Mouse (Mus musculus): ENCODE data around the gene Dpyd. TPM values are rescaled to one million over a fixed set of nuclear protein-coding genes. Genes with fewer than 3 reads are reported as not detected.

Dpyd gene
- polyA plus RNA-seq, 1 experiment from 2014 or later = 3.7 TPM

DNA sequence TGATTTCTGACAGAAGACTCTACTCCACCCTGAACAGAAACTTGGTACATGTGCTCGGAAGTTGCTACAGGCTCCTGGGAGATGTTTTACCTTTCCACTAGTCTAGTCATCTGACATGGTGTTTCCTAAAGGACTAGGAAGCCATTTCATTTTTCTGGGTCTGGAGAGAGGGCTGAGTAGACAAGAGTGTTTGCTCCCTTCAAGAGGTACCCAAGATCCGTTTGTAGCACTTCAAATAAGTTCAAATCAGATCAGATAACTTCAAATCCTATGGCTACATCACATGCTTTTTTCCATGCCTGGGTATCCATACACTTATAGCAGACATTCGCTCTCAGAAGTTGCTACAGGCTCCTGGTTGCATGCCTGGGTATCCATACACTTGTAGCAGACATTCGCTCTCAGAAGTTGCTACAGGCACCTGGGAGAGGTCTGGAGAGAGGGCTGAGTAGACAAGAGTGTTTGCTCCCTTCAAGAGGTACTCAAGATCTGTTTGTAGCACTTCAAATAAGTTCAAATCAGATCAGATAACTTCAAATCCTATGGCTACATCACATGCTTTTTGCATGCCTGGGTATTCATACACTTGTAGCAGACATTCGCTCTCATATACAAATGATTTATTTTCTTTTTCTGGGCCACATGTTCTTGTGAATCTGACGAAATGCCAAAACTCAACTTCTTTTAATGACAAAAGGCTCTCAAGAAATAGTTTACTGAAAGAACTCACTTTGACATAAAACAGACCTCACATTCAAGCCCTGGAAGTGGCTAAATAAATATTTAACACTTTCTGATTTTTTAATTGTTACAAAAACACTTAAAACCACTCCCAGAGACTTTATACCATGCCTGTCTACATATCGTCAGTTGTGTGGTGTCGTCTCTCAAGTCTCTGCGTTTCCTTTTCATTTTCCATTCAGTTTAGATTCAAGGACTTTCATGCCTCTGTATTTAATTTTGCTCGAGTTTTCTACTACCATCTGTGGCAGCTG is 307.5 kb downstream of the Dpyd start:
- no peaks in the 10 kb centered on the region for H3K4me1 ChIP-seq (ENCODE audit: insufficient read depth, low read length)
- no peak for ATAC-seq (ENCODE audit: low FRiP score, low TSS enrichment)
- no peak overlapping the region for H3K9ac ChIP-seq (replicated peaks; ENCODE audit: low read length)
- H3K27me3 ChIP-seq (ENCODE audit: insufficient read depth, low read length) = no peaks in the 10 kb centered on the region
- no peaks in the 10 kb centered on the region for H3K9me3 ChIP-seq (ENCODE audit: low read length)
- WGBS = 66% methylated on average over 10 of the region's 10 CpGs
- H3K4me3 ChIP-seq (ENCODE audit: low read length) = no peak overlapping the region
- no peak overlapping the region for H3K4me2 ChIP-seq (replicated peaks; ENCODE audit: low read depth, low read length)
- no peak overlapping the region for H3K27ac ChIP-seq (ENCODE audit: low read length)
- H3K36me3 ChIP-seq (ENCODE audit: insufficient read depth, low read length) = no peaks in the 10 kb centered on the region

DNA sequence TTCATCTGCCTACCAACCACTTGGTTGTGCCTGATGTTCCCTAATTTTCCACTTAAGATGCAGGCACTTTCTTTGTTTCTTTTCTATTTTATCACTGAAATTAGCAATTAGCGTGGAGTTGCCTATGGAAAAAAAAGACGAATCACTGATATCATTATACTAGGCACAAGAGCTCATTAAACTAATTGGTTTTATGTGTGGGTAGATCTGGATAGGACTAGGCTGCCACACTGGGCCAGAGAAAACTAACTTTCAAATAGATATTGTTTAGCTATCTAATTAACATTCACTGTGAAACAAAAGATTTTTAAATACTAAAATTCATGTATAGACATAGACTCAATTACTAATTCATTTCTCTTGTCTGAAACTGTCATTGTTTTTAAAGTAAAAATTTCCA is 313.9 kb downstream of the Dpyd start:
- no peak overlapping the region for H3K4me2 ChIP-seq (replicated peaks; ENCODE audit: low read depth, low read length)
- H3K4me3 ChIP-seq (ENCODE audit: low read length) = no peak overlapping the region
- H3K9me3 ChIP-seq (ENCODE audit: low read length) = no peaks in the 10 kb centered on the region
- H3K4me1 ChIP-seq (ENCODE audit: insufficient read depth, low read length) = no peaks in the 10 kb centered on the region
- H3K27ac ChIP-seq (ENCODE audit: low read length) = no peak overlapping the region
- no peaks in the 10 kb centered on the region for H3K27me3 ChIP-seq (ENCODE audit: insufficient read depth, low read length)
- WGBS = 84% methylated on average over 2 of the region's 2 CpGs
- H3K9ac ChIP-seq (replicated peaks; ENCODE audit: low read length) = no peak overlapping the region
- ATAC-seq (ENCODE audit: low FRiP score, low TSS enrichment) = no peak
- no peaks in the 10 kb centered on the region for H3K36me3 ChIP-seq (ENCODE audit: insufficient read depth, low read length)

DNA sequence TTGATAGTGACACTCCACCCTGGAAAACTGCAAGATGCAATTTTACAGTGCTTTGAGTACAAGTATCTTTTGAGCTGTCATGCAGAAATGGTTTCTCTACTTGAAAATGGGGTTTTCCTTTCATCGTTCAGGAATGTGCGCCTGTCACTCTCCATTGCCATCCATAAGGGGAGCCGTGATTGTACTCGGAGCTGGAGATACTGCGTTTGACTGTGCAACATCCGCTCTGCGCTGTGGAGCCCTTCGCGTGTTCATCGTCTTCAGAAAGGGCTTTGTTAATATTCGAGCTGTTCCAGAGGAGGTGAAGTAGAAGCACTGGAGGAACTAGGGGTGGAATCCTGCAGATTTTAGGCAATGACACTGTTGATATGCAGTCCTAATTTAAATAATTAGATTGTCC is 337.1 kb downstream of the Dpyd start:
- no peaks in the 10 kb centered on the region for H3K9me3 ChIP-seq (ENCODE audit: low read length)
- H3K4me1 ChIP-seq (ENCODE audit: insufficient read depth, low read length) = no peaks in the 10 kb centered on the region
- no peaks in the 10 kb centered on the region for H3K27me3 ChIP-seq (ENCODE audit: insufficient read depth, low read length)
- H3K36me3 ChIP-seq (ENCODE audit: insufficient read depth, low read length) = no peaks in the 10 kb centered on the region
- H3K4me2 ChIP-seq (replicated peaks; ENCODE audit: low read depth, low read length) = no peak overlapping the region
- ATAC-seq (ENCODE audit: low FRiP score, low TSS enrichment) = no peak
- WGBS = 90% methylated on average over 11 of the region's 11 CpGs
- H3K4me3 ChIP-seq (ENCODE audit: low read length) = no peak overlapping the region
- H3K27ac ChIP-seq (ENCODE audit: low read length) = no peak overlapping the region
- no peak overlapping the region for H3K9ac ChIP-seq (replicated peaks; ENCODE audit: low read length)

DNA sequence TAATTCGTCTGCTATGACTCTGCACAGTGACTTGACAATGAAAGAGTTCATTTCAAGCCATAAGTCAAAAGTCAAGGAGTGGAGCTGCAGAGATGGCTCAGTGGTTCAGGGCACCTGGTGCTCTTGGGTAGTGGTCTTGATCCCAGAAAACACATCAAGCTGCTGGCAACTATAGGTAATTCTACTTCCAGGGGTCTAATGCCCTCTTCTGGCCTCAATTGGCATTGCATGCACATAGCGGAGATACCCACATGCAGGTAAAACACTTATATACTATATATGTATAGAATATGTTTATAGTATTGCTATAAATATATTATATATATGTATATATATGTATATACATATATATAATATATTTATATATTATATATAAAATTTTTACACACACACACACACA is 429.4 kb downstream of the Dpyd start:
- no peak overlapping the region for H3K4me3 ChIP-seq (ENCODE audit: low read length)
- 95% methylated on average over 2 of the region's 2 CpGs for WGBS
- no peaks in the 10 kb centered on the region for H3K4me1 ChIP-seq (ENCODE audit: insufficient read depth, low read length)
- ATAC-seq (ENCODE audit: low FRiP score, low TSS enrichment) = no peak
- no peaks in the 10 kb centered on the region for H3K9me3 ChIP-seq (ENCODE audit: low read length)
- H3K4me2 ChIP-seq (replicated peaks; ENCODE audit: low read depth, low read length) = no peak overlapping the region
- no peak overlapping the region for H3K9ac ChIP-seq (replicated peaks; ENCODE audit: low read length)
- no peaks in the 10 kb centered on the region for H3K36me3 ChIP-seq (ENCODE audit: insufficient read depth, low read length)
- no peak overlapping the region for H3K27ac ChIP-seq (ENCODE audit: low read length)
- no peaks in the 10 kb centered on the region for H3K27me3 ChIP-seq (ENCODE audit: insufficient read depth, low read length)

DNA sequence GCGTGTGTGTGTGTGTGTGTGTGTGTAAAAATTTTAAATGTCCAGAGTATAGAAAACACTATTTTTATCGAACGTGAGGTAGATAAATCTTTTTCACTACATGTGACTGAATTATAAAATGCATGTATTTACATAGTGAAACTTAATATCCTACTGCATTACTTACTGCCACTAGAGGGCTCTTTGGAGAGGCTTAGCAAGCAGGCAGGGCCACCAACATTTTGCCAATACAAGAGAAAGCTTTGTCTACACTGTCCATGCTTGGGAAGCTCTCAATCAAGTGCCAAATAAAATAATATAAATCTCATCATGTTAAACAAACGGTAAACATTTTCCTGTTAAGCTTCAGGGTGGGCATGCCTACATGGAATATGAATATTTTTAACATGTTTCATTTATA is 429.9 kb downstream of the Dpyd start:
- no peaks in the 10 kb centered on the region for H3K4me1 ChIP-seq (ENCODE audit: insufficient read depth, low read length)
- H3K27me3 ChIP-seq (ENCODE audit: insufficient read depth, low read length) = no peaks in the 10 kb centered on the region
- H3K9ac ChIP-seq (replicated peaks; ENCODE audit: low read length) = no peak overlapping the region
- WGBS = 79% methylated on average over 4 of the region's 4 CpGs
- no peak for ATAC-seq (ENCODE audit: low FRiP score, low TSS enrichment)
- no peak overlapping the region for H3K4me3 ChIP-seq (ENCODE audit: low read length)
- no peak overlapping the region for H3K4me2 ChIP-seq (replicated peaks; ENCODE audit: low read depth, low read length)
- no peak overlapping the region for H3K27ac ChIP-seq (ENCODE audit: low read length)
- no peaks in the 10 kb centered on the region for H3K9me3 ChIP-seq (ENCODE audit: low read length)
- H3K36me3 ChIP-seq (ENCODE audit: insufficient read depth, low read length) = no peaks in the 10 kb centered on the region

DNA sequence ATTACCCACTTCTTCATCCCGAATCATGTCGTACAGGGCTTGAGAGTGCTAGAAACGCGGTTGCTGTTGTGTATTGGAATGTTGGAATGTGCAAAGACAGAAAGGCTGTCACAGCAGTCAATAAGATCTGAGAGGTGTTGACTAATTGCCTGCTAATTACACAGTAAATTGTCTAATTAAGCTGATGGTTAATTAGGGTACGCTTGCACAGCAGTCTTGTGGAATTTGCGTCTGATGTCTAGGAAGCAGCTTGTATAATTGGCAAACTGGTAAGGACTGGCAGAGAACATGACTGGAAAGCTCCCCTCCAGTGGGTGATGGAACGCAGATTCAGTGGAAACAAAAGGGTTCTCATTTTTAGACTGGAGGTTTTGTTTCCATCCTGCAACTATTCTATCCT is 459.3 kb downstream of the Dpyd start:
- Histone ChIP-seq H3K4me2 (replicated peaks; ENCODE audit: low read depth, low read length) (no peak overlapping the region), H3K9me3 (ENCODE audit: low read length) (no peaks in the 10 kb centered on the region), H3K27ac (ENCODE audit: low read length) (no peak overlapping the region), H3K9ac (replicated peaks; ENCODE audit: low read length) (no peak overlapping the region), H3K4me1 (ENCODE audit: insufficient read depth, low read length) (no peaks in the 10 kb centered on the region), H3K36me3 (ENCODE audit: insufficient read depth, low read length) (no peaks in the 10 kb centered on the region), H3K27me3 (ENCODE audit: insufficient read depth, low read length) (no peaks in the 10 kb centered on the region), H3K4me3 (ENCODE audit: low read length) (no peak overlapping the region)
- ATAC-seq (ENCODE audit: low FRiP score, low TSS enrichment) = no peak
- 71% methylated on average over 7 of the region's 7 CpGs for WGBS

DNA sequence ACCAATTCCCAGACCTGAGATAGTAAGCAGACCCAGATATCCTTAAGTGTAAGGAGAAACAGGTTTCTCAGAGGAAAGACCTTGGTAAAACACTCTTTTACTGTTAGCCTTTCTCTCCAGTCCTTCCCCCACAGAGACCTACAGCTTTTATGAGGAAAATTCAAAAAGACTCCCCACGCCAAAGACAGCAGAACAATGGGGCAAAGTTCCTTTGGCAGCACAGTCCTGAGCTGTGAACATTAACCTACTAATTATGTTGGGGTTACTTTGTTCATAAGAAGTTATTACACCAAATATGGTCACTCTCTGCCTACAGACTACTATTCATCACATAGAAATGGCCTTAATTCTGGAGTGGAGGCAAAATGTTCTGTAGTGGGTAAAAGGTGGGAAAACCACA is 480.7 kb downstream of the Dpyd start:
- Histone ChIP-seq H3K27me3 (ENCODE audit: insufficient read depth, low read length) (no peaks in the 10 kb centered on the region), H3K36me3 (ENCODE audit: insufficient read depth, low read length) (no peaks in the 10 kb centered on the region), H3K27ac (ENCODE audit: low read length) (no peak overlapping the region), H3K4me2 (replicated peaks; ENCODE audit: low read depth, low read length) (no peak overlapping the region), H3K9ac (replicated peaks; ENCODE audit: low read length) (no peak overlapping the region), H3K4me3 (ENCODE audit: low read length) (no peak overlapping the region), H3K4me1 (ENCODE audit: insufficient read depth, low read length) (no peaks in the 10 kb centered on the region), H3K9me3 (ENCODE audit: low read length) (no peaks in the 10 kb centered on the region)
- 79% methylated on average over 1 of the region's 1 CpGs for WGBS
- no peak for ATAC-seq (ENCODE audit: low FRiP score, low TSS enrichment)

DNA sequence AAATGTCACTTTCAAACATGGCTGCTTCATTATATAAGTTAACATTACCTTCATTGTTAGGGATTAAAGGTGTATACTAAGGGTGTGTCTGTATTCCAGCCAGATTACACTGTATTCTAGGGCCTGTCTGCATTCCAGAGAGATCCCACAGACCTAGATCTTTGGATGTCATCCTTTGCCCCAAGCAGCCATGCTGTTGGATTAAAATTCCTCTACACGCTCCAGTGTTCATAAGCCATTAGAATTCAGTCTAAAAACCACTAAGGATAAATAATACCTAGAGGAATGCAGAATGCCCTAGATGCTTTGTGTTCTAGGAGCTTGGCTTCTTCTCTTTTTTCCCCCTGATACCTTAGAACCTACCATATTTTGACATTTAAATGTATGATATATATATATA is 494.2 kb downstream of the Dpyd start:
- no peak for ATAC-seq (ENCODE audit: low FRiP score, low TSS enrichment)
- Histone ChIP-seq H3K4me1 (ENCODE audit: insufficient read depth, low read length) (no peaks in the 10 kb centered on the region), H3K27me3 (ENCODE audit: insufficient read depth, low read length) (no peaks in the 10 kb centered on the region), H3K27ac (ENCODE audit: low read length) (no peak overlapping the region), H3K9ac (replicated peaks; ENCODE audit: low read length) (no peak overlapping the region), H3K36me3 (ENCODE audit: insufficient read depth, low read length) (no peaks in the 10 kb centered on the region), H3K4me3 (ENCODE audit: low read length) (no peak overlapping the region), H3K9me3 (ENCODE audit: low read length) (no peaks in the 10 kb centered on the region), H3K4me2 (replicated peaks; ENCODE audit: low read depth, low read length) (no peak overlapping the region)
- WGBS = 93% methylated on average over 1 of the region's 1 CpGs

DNA sequence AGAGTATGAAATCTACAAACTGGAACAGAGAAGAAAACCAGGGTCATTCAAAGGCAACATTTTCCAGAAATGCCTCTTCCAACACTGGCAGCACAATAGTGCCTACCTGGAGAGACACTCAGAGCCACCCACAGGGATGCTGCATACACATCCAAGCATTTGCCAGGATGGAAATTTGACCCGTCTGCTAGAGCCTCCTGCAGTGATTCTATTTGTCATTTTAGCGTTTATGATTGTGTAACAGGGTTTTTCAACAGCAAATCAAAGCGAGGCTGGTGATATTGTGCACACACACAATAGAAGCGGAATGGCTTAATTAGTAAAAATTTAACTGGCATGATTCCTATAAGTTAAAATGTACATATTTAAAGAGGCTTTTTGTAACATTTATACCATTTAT is 501.3 kb downstream of the Dpyd start:
- WGBS = 64% methylated on average over 4 of the region's 4 CpGs

DNA sequence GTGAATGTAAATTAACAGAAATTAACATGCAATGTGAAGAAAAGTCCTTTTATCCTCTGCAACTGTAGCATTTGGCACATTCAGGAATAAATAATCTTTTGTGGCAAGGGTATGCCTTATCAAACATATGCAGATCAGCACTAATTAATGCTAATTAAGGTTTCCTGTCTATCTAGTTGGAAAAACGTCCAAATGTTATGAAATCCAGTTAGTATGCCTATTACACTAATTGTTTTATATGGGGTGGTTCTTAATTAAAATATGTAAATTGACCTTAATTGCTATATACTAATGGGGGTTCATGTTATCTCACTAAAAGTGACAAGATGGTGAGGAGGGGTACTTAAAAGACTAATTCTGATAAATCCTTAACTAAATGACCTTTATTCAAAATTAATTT is 501.7 kb downstream of the Dpyd start:
- H3K27ac ChIP-seq (ENCODE audit: low read length) = no peak overlapping the region
- no peak overlapping the region for H3K4me2 ChIP-seq (replicated peaks; ENCODE audit: low read depth, low read length)
- H3K36me3 ChIP-seq (ENCODE audit: insufficient read depth, low read length) = no peaks in the 10 kb centered on the region
- H3K27me3 ChIP-seq (ENCODE audit: insufficient read depth, low read length) = no peaks in the 10 kb centered on the region
- no peak overlapping the region for H3K9ac ChIP-seq (replicated peaks; ENCODE audit: low read length)
- no peak overlapping the region for H3K4me3 ChIP-seq (ENCODE audit: low read length)
- no peak for ATAC-seq (ENCODE audit: low FRiP score, low TSS enrichment)
- no peaks in the 10 kb centered on the region for H3K9me3 ChIP-seq (ENCODE audit: low read length)
- WGBS = 20% methylated on average over 1 of the region's 1 CpGs
- H3K4me1 ChIP-seq (ENCODE audit: insufficient read depth, low read length) = no peaks in the 10 kb centered on the region

More for the DNA sequence above, 501.3 kb downstream of the Dpyd start:
- no peaks in the 10 kb centered on the region for H3K27me3 ChIP-seq (ENCODE audit: insufficient read depth, low read length)
- no peak overlapping the region for H3K4me2 ChIP-seq (replicated peaks; ENCODE audit: low read depth, low read length)
- H3K4me3 ChIP-seq (ENCODE audit: low read length) = no peak overlapping the region
- no peak overlapping the region for H3K27ac ChIP-seq (ENCODE audit: low read length)
- no peak for ATAC-seq (ENCODE audit: low FRiP score, low TSS enrichment)
- no peaks in the 10 kb centered on the region for H3K4me1 ChIP-seq (ENCODE audit: insufficient read depth, low read length)
- no peaks in the 10 kb centered on the region for H3K9me3 ChIP-seq (ENCODE audit: low read length)
- H3K36me3 ChIP-seq (ENCODE audit: insufficient read depth, low read length) = no peaks in the 10 kb centered on the region
- no peak overlapping the region for H3K9ac ChIP-seq (replicated peaks; ENCODE audit: low read length)

All from kidney, embryonic 16.5 days (tissue).